Mouse (Mus musculus): ENCODE data around the gene Mbip. TPM values are rescaled to one million over a fixed set of nuclear protein-coding genes. Genes with fewer than 3 reads are reported as not detected.

Gene Mbip
- polyA plus RNA-seq, 1 experiment from 2014 or later = 20.2 TPM

GRCm38 (mm10) chr12:56327448-56327998 lies 18.2 kb downstream of the Mbip start:
- no peaks in the 10 kb centered on the region for H3K27me3 ChIP-seq (ENCODE audit: control insufficient read depth, insufficient read depth, low read length)
- WGBS = 88% methylated on average over 6 of the region's 6 CpGs
- no peak for ATAC-seq (ENCODE audit: insufficient number of reproducible peaks, insufficient read depth, low FRiP score, low read depth)
- H3K4me2 ChIP-seq (ENCODE audit: low read length) = no peak overlapping the region
- H3K36me3 ChIP-seq (ENCODE audit: control insufficient read depth, insufficient read depth, low read length) = peaks cover 60% of the 10 kb centered on the region
- no peaks in the 10 kb centered on the region for H3K4me1 ChIP-seq (ENCODE audit: control insufficient read depth in 2 of 2, insufficient read depth in 2 of 2, low read length in 2 of 2)
- no peaks in the 10 kb centered on the region for H3K9me3 ChIP-seq (ENCODE audit: control insufficient read depth, low read length)
- H3K9ac ChIP-seq (ENCODE audit: low read length) = no peak overlapping the region
- no peak overlapping the region for H3K4me3 ChIP-seq (ENCODE audit: control insufficient read depth in 1 of 2, insufficient read depth in 1 of 2, low read depth in 1 of 2, low read length in 2 of 2)
- H3K27ac ChIP-seq (replicated peaks in 1 of 2; ENCODE audit: control insufficient read depth in 1 of 2, insufficient read depth in 1 of 2, low read depth in 2 of 2, low read length in 2 of 2) = no peak overlapping the region

DNA sequence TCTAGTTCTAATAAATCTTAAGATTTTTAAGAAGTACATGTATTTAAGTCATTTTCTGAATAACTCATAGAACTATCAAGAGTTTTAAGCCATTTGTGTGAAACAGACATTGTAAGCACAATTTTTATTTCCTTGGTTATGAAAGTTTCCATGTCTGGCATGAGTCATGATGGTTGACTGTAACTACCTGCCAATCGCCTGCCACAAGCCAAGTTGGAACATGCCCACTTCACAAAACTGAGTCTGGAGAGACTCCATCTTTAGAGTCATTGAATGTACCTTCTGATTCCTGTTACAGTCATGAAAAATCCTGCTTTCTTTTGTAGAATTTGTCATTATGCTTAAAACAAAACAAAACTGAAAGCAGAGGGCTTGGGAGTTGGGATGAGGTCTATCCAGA lies 19.8 kb downstream of the Mbip start:
- Histone ChIP-seq H3K4me2 (ENCODE audit: low read length) (no peak overlapping the region), H3K27me3 (ENCODE audit: control insufficient read depth, insufficient read depth, low read length) (no peaks in the 10 kb centered on the region), H3K9me3 (ENCODE audit: control insufficient read depth, low read length) (no peaks in the 10 kb centered on the region), H3K36me3 (ENCODE audit: control insufficient read depth, insufficient read depth, low read length) (peaks cover 49% of the 10 kb centered on the region), H3K27ac (replicated peaks in 1 of 2; ENCODE audit: control insufficient read depth in 1 of 2, insufficient read depth in 1 of 2, low read depth in 2 of 2, low read length in 2 of 2) (no peak overlapping the region), H3K4me1 (ENCODE audit: control insufficient read depth in 2 of 2, insufficient read depth in 2 of 2, low read length in 2 of 2) (no peaks in the 10 kb centered on the region), H3K4me3 (ENCODE audit: control insufficient read depth in 1 of 2, insufficient read depth in 1 of 2, low read depth in 1 of 2, low read length in 2 of 2) (no peak overlapping the region), H3K9ac (ENCODE audit: low read length) (no peak overlapping the region)
- WGBS = 87% methylated on average over 1 of the region's 1 CpGs
- ATAC-seq (ENCODE audit: insufficient number of reproducible peaks, insufficient read depth, low FRiP score, low read depth) = no peak

GRCm38 (mm10) chr12:56318941-56319340 lies 26.8 kb downstream of the Mbip start:
- Histone ChIP-seq H3K9me3 (ENCODE audit: control insufficient read depth, low read length) (no peaks in the 10 kb centered on the region), H3K4me3 (ENCODE audit: control insufficient read depth in 1 of 2, insufficient read depth in 1 of 2, low read depth in 1 of 2, low read length in 2 of 2) (no peak overlapping the region), H3K4me1 (ENCODE audit: control insufficient read depth in 2 of 2, insufficient read depth in 2 of 2, low read length in 2 of 2) (no peaks in the 10 kb centered on the region), H3K27me3 (ENCODE audit: control insufficient read depth, insufficient read depth, low read length) (no peaks in the 10 kb centered on the region), H3K4me2 (ENCODE audit: low read length) (no peak overlapping the region), H3K36me3 (ENCODE audit: control insufficient read depth, insufficient read depth, low read length) (no peaks in the 10 kb centered on the region), H3K27ac (replicated peaks in 1 of 2; ENCODE audit: control insufficient read depth in 1 of 2, insufficient read depth in 1 of 2, low read depth in 2 of 2, low read length in 2 of 2) (no peak overlapping the region), H3K9ac (ENCODE audit: low read length) (no peak overlapping the region)
- no peak for ATAC-seq (ENCODE audit: insufficient number of reproducible peaks, insufficient read depth, low FRiP score, low read depth)
- 54% methylated on average over 4 of the region's 4 CpGs for WGBS

GRCm38 (mm10) chr12:56318059-56318458 lies 27.6 kb downstream of the Mbip start:
- Histone ChIP-seq H3K36me3 (ENCODE audit: control insufficient read depth, insufficient read depth, low read length) (no peaks in the 10 kb centered on the region), H3K27ac (replicated peaks in 1 of 2; ENCODE audit: control insufficient read depth in 1 of 2, insufficient read depth in 1 of 2, low read depth in 2 of 2, low read length in 2 of 2) (no peak overlapping the region), H3K9me3 (ENCODE audit: control insufficient read depth, low read length) (0 out of 2 replicates have a peak, but pooled peaks cover 2% of the 10 kb centered on the region), H3K4me2 (ENCODE audit: low read length) (no peak overlapping the region), H3K4me1 (ENCODE audit: control insufficient read depth in 2 of 2, insufficient read depth in 2 of 2, low read length in 2 of 2) (no peaks in the 10 kb centered on the region), H3K27me3 (ENCODE audit: control insufficient read depth, insufficient read depth, low read length) (no peaks in the 10 kb centered on the region), H3K4me3 (ENCODE audit: control insufficient read depth in 1 of 2, insufficient read depth in 1 of 2, low read depth in 1 of 2, low read length in 2 of 2) (no peak overlapping the region), H3K9ac (ENCODE audit: low read length) (no peak overlapping the region)
- ATAC-seq (ENCODE audit: insufficient number of reproducible peaks, insufficient read depth, low FRiP score, low read depth) = no peak
- 75% methylated on average over 8 of the region's 8 CpGs for WGBS

DNA sequence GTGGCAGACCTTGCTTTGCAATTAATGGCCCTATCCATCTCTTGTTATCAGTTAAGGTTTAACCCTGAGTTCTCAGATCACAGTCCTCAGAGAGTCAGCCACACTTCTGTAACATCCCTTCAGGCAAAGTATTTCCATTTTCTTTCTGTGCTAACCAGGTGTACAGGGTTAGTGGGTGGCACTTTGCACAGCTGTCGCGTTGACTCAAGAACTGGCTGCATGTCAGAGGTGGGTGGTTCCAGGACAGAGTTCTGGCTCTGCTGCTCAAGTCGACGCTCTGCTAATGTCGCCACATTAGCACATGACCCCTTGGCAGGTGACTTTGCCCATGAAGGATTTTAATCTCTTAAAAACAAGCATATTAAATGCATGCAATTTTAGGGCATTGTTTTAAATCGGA lies 39.9 kb downstream of the Mbip start:
- WGBS = 68% methylated on average over 6 of the region's 6 CpGs
- peaks cover 3% of the 10 kb centered on the region in 2 experiments; a peak in 2 of 4 replicates for H3K4me1 ChIP-seq (ENCODE audit: control insufficient read depth in 2 of 2, insufficient read depth in 2 of 2, low read length in 2 of 2)
- H3K27ac ChIP-seq (replicated peaks in 1 of 2; ENCODE audit: control insufficient read depth in 1 of 2, insufficient read depth in 1 of 2, low read depth in 2 of 2, low read length in 2 of 2) = no peak overlapping the region

GRCm38 (mm10) chr12:56302321-56303017 lies 43.2 kb downstream of the Mbip start:
- H3K4me1 ChIP-seq (ENCODE audit: control insufficient read depth in 2 of 2, insufficient read depth in 2 of 2, low read length in 2 of 2) = peaks cover 7 to 10% of the 10 kb centered on the region in 2 experiments
- H3K27me3 ChIP-seq (ENCODE audit: control insufficient read depth, insufficient read depth, low read length) = 0 out of 2 replicates have a peak, but pooled peaks cover 3% of the 10 kb centered on the region
- peak overlapping the region; percentile 80 for H3K4me2 ChIP-seq (ENCODE audit: low read length)
- no peak overlapping the region for H3K27ac ChIP-seq (replicated peaks in 1 of 2; ENCODE audit: control insufficient read depth in 1 of 2, insufficient read depth in 1 of 2, low read depth in 2 of 2, low read length in 2 of 2)
- H3K9me3 ChIP-seq (ENCODE audit: control insufficient read depth, low read length) = no peaks in the 10 kb centered on the region
- WGBS = 52% methylated on average over 4 of the region's 4 CpGs
- no peaks in the 10 kb centered on the region for H3K36me3 ChIP-seq (ENCODE audit: control insufficient read depth, insufficient read depth, low read length)
- H3K4me3 ChIP-seq (ENCODE audit: control insufficient read depth in 1 of 2, insufficient read depth in 1 of 2, low read depth in 1 of 2, low read length in 2 of 2) = peak overlapping the region; percentile 43; a peak in 3 of 4 replicates
- no peak overlapping the region for H3K9ac ChIP-seq (ENCODE audit: low read length)
- ATAC-seq (ENCODE audit: insufficient number of reproducible peaks, insufficient read depth, low FRiP score, low read depth) = no peak

More for the DNA sequence above, 39.9 kb downstream of the Mbip start:
- H3K9me3 ChIP-seq (ENCODE audit: control insufficient read depth, low read length) = no peaks in the 10 kb centered on the region
- ATAC-seq (ENCODE audit: insufficient number of reproducible peaks, insufficient read depth, low FRiP score, low read depth) = no peak
- no peak overlapping the region for H3K4me2 ChIP-seq (ENCODE audit: low read length)
- H3K9ac ChIP-seq (ENCODE audit: low read length) = no peak overlapping the region
- H3K27me3 ChIP-seq (ENCODE audit: control insufficient read depth, insufficient read depth, low read length) = 0 out of 2 replicates have a peak, but pooled peaks cover 3% of the 10 kb centered on the region
- no peak overlapping the region for H3K4me3 ChIP-seq (ENCODE audit: control insufficient read depth in 1 of 2, insufficient read depth in 1 of 2, low read depth in 1 of 2, low read length in 2 of 2)
- H3K36me3 ChIP-seq (ENCODE audit: control insufficient read depth, insufficient read depth, low read length) = no peaks in the 10 kb centered on the region

DNA sequence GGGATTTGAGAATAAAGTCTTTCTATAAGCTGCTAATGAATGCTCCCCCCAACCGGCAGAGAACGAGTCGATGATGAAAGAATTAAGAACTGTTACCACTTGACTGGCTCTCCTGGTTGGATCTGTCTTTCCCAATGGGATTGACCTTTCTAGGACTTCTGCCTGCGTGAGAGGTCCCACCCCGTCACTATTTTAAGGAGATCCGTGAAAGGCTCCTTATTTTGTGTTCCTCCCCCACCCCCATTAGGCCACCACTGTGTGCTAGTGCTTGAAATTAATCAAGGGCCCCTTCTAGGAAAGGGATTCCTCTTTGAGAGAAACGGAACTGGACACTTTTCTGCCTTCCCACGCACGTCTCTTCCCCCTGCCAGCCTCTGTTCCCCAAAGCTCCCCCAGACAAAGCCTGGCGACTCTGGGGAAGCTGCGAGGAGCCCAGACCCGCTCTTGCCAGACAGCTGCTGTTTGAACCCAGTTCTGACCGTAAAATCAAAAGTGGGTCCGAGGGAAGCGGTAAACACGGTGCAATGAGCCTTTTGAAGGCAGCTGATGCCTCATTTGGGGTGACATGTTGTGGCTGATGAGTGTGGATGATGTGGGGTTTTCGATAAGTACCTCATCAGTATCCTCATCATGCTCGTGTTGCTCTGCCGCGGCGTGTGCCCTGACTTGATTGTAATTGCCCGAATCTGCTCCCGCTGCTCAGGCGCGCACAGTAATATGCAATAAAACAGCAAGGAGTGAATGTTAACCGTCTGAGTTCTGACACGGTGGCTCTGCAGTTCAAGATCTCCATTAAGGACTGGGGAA lies 44.0 kb downstream of the Mbip start:
- H3K4me1 ChIP-seq (ENCODE audit: control insufficient read depth in 2 of 2, insufficient read depth in 2 of 2, low read length in 2 of 2) = peaks cover 7 to 10% of the 10 kb centered on the region in 2 experiments
- H3K4me2 ChIP-seq (ENCODE audit: low read length) = peak overlapping the region; percentile 80
- H3K27ac ChIP-seq (replicated peaks in 1 of 2; ENCODE audit: control insufficient read depth in 1 of 2, insufficient read depth in 1 of 2, low read depth in 2 of 2, low read length in 2 of 2) = no peak overlapping the region
- no peaks in the 10 kb centered on the region for H3K36me3 ChIP-seq (ENCODE audit: control insufficient read depth, insufficient read depth, low read length)
- peak overlapping the region; percentile 43 for H3K4me3 ChIP-seq (ENCODE audit: control insufficient read depth in 1 of 2, insufficient read depth in 1 of 2, low read depth in 1 of 2, low read length in 2 of 2)
- WGBS = 12% methylated on average over 27 of the region's 27 CpGs
- 0 out of 2 replicates have a peak, but pooled peaks cover 3% of the 10 kb centered on the region for H3K27me3 ChIP-seq (ENCODE audit: control insufficient read depth, insufficient read depth, low read length)
- ATAC-seq (ENCODE audit: insufficient number of reproducible peaks, insufficient read depth, low FRiP score, low read depth) = no peak
- peak overlapping the region; percentile 42 for H3K9ac ChIP-seq (ENCODE audit: low read length)
- no peaks in the 10 kb centered on the region for H3K9me3 ChIP-seq (ENCODE audit: control insufficient read depth, low read length)

Data from heart, embryonic 14.5 days (tissue).